Mouse (Mus musculus): Measurements from ENCODE around the gene Adck2.
A peak's percentile ranks its signal among the peaks of the same experiment; 100 is the strongest.

Adck2 gene

DNA sequence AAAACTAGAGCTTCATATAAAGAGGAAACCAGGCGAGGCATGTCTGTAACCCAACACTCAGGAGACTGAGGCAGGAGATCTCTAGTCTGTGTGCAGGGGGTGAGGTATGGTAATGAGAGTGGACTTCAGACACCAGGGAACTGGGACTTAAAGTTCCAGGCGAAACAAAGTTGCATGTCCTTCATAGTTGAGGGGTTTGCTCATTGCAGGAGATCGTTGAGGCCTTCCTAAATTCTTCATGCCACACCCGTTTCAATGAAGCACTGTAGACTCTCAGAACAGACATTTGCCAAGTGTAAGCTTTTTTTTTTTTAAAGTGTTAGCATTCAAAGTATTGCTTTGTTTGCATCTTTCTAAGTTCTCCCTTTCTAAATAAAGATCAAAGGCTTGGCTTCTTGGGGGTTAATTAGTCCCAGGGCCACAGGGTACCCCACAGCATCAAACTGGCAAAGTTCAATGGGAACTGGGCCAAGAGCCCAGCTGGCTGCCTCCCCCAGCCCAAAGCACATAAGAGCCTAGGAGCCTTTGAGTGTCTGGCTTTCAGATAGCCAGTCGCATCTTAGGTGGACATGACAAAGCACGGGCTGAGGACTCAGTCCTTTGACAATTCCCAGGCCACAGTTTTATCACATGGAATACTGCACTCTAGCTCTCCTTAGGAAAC is 14.3 kb upstream of the Adck2 start:
- DNase-seq, result no peak

DNA sequence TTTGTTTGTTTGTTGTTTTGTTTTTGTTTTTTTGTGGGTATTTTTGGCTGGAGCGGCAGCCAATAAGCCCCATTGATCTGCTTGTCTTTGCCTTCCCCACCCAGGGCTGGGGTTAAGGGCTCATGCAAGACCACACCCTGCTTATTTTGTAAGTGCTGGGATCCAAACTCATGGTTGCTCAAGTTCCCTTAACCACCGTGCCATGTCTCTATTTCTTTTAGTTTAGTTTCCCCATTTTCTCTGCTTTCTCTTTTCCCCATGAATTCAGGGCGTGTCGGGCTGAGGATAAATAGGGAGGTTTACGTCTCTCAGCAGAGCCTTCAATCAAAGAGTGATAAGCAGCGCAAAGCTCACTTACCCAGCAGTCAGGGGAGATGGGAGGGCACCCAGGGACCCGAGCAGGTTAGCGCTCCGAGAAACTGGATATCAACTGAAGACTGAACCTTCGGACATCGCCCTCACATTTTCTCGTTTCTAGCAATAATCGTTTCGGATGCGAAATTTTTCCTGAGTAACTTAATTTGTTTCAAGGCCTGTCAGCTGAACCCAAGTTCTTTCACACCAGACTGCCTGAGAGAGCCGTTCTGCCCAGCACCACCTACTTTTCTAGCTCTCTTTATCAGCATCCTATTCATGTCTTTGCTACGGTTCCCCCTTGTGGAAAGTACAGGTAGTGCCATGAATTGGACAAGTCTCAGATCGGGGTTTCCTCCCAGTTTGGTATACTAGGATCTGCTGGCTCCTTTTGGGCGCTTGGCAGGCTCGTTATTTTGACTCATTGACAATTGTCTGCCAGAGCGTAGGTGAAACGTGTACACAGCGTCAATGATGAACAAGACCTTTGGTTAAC is 11.3 kb upstream of the Adck2 start:
- peak; percentile 93 for DNase-seq

DNA sequence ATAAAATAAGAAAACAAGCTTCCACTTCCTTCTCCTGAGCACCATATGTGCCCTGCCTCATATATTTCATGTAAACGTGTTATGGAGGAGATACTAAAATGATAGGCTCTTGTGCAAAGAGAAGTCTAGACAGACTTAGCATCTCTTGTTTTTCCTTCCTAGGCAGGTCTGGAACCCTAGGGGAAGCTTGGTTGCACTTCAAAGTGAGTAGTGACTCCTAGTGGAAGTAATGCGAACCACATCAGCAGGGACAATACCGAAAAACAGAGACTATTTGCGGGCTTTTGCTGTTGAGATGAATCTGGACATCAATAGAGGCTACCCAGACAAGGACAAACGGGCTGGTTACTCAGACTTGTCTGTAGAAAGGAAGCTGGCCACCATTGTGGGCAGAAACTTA is 6.1 kb upstream of the Adck2 start:
- DNase-seq, result peak; percentile 77

DNA sequence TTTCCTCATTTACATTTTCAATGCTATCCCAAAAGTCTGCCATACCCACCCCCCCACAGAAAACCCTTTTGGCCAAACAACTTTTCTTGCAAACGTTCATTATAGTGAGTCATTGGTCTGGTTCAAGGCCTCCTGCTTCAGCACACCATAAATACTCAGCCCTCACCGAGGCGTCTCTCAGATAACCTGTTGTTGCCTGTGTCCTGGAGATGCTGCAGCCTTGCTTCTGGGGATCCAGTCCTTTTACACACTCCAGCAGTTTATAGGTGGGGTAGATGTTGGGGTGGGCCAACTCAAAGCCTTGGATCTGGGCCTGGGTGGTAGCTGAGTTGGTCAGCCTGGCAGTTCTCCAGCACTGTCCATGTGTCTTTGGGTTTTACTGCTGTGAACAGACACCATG is 3.2 kb upstream of the Adck2 start:
- no peak for DNase-seq

DNA sequence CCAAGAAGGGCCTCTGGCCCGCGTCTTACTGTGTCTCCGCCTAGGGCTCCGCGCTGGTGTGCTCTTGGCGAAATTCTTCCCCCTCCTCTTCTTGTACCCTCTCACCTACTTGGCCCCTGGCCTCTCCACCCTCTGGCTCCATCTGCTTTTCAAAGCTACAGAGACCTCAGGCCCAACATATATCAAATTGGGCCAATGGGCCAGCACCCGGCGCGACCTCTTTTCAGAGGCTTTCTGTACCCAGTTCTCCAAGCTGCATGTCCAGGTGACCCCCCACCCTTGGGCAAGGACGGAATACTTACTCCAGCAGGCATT is 839 bp downstream of the Adck2 start:
- DNase-seq, result no peak

DNA sequence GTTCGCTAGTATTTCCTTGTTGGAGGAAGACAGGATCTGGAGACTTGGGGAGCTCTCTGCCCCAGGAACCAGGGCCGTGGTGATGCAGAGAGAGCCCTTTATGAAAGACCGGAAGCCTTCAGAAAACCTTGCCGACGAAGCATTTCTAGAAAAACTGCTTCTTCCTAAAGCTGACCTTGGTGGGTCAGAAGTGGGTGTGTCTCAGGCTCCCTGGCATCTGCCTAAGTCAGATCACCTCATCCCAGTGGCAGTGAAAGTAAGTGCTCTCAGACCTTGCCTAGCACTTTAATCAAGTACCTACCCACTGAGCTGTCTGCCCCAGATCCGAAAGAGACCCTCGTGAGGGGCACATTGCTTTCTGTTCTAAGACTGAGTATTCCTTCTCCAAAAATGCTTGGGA is 1.3 kb downstream of the Adck2 start:
- DNase-seq, result no peak

DNA sequence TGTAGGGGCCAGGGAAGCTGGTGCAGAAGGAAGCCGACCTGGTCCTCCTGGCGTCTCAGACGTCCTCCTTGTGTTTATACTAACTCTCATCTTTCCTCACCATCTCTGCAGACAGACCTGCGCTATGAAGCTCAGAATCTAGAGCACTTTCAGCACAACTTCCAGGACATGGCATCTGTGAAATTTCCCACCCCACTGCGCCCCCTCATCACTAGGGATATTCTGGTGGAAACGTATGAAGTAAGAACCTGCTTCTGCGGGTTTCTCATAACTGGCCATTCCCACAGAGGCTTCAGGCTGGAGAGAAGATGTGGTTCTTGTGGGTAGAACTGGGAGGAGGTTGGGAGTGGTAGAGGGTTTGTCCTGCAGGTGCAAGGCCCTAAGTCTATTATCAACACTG is 5.9 kb downstream of the Adck2 start:
- DNase-seq, result no peak

DNA sequence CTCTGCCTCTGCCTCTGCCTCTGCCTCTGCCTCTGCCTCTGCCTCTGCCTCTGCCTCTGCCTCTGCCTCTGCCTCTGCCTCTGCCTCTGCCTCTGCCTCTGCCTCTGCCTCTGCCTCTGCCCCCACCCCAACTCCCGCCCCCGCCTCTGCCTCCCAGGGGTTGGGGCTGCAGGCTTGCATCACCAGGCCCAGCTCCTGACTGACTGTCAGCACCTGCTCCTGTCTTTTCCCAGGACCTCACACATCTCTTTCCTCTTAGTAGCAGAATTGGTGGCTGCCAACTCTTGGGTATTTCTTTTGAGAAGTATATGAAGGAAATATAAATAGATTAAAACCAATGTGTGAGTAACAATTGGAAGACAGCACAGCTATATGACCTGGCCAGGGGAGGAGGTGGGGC is 6.9 kb downstream of the Adck2 start:
- no peak for DNase-seq

DNA sequence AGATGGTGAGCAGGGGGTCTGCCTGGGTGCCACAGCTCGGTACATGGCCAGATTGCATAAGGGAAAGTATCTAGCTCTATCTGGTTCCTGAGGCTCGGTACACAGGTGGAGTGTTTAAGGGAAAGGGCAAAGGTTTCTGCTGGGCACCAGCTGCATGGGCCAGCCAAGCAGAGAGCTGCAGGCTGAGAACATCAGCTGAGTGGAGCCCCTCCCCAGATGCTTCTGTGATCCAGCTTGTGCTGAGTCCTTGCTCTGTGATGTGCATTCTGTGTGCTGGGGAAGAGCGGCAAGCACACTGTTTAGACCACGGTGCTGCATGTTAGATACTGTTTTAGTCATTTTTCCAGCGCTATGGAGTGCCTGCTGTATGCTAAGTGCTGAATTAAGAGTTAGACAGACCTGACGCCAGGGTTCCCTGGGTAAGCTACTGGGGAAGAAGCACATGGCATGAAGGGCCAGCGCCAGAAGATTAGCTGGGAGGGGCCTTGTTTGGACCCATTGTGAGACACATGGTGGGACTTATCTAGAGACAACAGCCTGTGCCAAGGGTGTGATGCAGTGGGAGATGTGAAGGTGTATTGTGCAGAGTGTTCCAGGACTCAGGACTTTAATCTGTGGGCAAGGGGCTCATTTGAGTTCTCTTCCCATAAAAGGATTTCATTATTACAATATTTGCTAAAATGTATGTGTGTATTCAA is 7.6 kb downstream of the Adck2 start:
- DNase-seq, result no peak

DNA sequence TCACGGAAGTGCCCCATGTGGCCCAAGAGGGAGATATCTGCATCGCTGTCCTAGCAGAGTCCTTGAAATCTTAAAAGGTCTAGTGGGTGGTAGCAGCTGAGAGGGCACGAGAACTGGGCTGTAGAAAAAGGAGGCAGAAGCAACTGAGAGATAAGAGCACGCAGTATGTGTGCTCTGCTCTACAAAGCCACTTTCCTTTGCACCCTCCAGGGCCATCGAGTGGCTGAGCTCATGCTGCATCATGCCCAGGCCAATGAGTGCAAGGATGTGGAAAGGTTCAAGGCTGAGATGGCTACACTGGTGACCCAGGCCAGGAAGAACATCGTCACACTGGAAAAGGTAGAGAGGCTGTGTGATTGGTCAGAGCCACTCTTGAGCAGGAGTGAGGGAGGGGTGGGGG is 11.8 kb downstream of the Adck2 start, which contains the start of gene Gm42420:
Gene Gm42420, plus strand, starts transcription at position 237 of the 400 bp plus-strand sequence.
- DNase-seq, result no peak

DNA sequence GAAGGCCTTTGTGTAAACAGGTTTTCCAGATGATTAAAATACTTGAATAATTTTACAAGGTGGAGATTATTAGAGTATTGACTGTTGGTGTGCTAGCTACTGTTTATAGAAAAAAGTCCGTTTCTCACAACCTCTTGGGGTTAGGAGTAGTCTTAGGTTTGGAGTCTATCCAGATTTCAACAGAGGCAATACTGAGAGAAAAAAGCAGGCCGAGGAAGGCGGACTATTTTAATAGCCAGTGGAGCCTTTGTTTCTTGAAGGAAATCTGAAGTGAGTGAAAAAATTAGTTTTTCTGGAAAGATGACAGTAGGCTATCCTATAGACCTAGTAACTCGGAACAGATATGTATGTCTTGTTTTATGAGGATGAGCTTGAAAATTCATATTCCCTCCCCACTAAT is 17.8 kb downstream of the Adck2 start:
- DNase-seq, result no peak

DNA sequence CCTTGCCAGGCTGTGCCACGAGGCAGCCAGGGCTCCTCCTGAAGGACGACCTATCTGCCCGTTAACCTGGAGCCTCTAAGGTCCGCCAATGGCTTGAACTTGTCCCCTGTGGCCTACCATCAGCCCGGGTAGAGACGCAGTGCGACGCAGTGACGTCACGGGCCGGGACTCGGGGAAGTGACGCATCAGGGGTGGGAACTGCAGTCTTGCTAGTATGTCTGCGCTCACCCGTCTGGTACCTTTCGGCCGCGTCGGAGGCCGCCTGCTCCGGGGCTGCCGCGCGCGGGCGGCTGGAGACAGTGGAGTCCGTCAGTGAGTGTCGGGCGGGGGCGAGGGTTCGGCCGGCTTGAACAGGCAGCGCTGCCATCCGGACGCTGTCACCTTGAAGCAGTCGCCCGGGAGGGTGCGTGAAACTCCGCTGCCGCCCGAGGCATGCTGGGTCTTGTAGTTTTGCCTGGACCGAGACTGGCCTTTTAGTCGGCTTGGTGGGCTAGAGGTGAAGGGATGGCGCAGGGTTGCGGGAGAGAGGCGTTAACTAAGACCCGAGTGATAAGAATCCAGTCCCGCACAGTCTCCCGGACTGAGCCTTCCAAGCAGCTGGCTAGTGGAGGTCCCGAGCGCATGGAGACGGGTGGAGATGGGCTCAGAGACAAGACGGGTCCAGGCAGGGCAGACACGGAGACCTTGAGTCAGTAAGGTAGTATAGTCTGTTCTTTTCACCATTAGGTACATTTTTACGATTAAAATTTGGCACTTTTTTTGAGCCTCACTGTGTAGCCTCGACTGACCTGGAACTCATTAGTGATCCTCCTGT is 18.9 kb downstream of the Adck2 start, which contains the start of gene Ndufb2:
Gene Ndufb2, plus strand, starts transcription at position 174 of the 814 bp plus-strand sequence.
- DNase-seq, result peak; percentile 96

DNA sequence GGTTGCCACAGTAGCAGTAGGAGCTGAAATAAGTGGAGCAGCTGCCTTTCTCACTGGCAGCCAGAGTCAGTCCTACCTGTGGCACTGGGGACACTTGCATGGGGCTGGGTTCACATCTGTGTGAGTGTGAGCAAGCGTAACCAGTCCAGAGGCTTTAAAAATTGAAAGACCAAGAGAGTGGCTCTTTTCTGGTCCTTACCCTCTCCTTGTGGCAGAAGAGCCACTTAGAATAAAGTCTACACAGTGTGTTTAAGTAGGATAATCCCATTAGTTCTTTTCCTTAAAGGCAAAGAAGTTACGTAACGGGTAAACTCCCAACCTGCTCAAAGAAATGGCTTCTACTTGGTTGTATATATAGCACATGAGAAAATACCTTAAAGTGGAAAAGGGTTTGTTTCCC is 27.2 kb downstream of the Adck2 start:
- no peak for DNase-seq

DNA sequence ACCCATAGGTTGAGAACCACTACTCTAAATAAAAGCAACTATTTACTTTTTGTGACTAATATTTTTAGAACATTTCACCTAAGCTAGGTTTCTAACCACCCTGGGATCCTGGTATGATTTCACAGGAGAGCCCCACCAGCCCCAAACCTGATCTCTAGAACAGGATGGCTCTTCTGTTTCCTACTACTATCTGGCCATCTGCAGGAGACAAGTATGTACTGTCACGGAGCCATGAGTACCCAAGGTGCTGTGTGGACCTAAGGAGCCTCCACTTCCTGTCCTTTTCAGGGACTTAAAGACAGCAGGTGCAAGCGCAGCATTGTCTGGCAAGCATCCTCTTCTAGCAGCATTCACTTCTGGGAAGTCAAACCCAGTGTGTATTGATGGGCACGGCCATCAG is 28.2 kb downstream of the Adck2 start:
- no peak for DNase-seq

DNA sequence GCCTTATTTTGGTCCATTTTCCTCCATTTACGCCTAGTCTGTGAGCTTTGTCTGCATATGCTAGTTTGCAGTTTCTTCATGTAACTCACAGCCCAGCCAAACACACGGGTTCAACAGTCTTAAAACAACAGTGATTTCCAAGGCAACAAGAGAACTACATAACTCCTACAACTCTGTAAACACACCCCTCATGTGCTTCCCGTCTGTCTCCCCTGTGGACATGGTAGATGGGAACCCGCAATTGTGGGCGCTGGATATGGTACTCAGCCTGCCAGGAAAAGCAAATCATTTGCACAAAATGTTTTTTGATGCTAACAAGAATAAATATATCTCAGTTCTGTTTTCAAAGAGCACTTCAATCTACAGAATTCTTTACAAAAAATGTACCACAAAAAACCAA is 30.9 kb downstream of the Adck2 start:
- no peak for DNase-seq

DNA sequence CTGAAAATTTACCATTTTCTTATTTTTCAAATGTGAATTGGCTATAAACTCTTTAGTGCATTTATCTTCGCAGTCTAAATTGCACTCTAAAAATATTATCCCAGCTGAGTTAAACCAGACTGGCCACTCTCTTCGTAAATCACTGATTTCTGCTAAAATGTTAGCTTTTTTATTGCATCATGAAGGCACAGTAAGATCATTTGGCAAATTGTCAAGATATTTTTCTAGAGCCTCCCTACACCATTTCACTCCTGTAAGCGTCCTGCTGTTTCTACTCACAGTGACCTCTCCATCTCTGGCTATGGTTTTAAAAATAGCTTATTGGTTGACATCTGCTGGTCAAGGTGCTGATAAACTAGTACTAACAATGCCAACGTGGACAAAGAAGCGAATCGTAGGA is 32.4 kb downstream of the Adck2 start:
- no peak for DNase-seq

DNA sequence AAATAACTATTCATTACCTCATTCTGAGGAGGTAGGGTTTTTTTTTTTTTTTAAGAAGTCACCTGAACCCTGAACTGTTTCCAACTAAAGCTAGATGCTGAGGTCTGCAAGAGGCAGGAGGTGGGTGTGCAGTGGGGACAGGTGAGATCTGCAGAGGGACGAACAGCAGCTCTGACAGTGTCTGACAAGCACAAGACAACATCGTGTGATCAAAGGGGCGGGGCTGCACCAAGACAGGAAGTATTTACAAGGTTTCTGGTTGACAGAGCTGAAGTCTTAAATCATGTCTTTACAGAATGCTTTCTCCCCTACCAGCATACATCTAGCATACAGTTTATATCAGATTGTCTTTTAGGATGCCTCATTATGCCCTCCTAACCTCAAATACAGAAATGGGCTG is 33.2 kb downstream of the Adck2 start:
- DNase-seq, result no peak

DNA sequence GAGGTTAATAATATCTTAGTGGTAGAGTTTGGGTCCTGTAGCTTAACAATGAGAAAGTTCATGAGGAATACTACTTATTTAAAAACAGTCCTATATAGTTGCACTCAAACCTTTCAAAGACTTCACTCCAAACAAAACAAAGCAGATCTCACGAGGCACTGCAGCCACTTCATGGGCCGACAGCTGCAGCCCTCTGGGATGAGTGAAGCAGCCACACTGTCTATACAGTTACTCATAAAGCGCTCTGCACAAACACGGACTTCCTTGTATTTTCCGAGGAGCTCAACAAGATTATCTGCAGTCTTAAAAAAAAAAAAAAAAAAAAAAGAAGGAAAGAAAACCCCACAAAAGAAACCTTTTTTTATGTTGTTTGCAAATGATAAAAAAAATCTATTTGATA is 33.7 kb downstream of the Adck2 start:
- no peak for DNase-seq

DNA sequence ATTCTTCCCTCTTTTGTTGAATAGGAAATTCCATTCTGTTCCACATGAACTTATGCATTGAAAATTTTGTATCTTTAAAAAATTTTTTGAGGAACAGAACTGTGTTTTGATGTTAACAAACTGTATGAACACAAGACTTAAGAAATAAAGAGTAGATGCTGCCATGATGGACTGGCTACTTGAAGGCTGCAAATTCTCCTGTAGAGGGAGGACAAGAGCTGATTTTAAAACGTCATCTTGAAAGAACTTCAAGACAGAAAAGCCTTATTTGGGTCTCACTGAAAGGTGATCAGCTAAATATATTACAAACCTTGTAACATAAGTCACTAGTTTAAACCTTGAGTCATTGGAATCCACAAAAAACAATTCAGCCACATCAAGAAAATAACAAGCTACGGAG is 36.5 kb downstream of the Adck2 start:
- peak; percentile 6 for DNase-seq

DNA sequence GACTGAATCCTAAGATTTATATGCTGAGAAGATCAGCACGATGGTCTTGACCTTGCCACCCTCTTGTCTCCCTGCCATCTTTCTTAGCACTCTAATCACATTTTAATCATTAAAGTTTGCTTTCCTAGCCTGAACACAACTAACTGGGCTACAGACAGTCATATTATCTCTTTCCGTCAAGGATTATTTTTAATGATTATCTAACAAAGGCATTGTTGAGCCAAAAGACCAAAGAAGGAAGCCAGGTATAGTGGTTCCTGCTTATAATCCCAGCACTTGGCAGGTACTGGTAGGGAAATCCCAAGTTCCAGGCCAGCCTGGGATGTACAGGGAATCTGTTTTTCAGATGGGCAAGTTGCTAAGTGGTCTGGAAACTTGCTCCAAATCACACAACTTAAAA is 37.6 kb downstream of the Adck2 start:
- no peak for DNase-seq

Measured in retina, postnatal 1 day (tissue).